Mouse (Mus musculus): ENCODE results near the gene Myb.

DNA sequence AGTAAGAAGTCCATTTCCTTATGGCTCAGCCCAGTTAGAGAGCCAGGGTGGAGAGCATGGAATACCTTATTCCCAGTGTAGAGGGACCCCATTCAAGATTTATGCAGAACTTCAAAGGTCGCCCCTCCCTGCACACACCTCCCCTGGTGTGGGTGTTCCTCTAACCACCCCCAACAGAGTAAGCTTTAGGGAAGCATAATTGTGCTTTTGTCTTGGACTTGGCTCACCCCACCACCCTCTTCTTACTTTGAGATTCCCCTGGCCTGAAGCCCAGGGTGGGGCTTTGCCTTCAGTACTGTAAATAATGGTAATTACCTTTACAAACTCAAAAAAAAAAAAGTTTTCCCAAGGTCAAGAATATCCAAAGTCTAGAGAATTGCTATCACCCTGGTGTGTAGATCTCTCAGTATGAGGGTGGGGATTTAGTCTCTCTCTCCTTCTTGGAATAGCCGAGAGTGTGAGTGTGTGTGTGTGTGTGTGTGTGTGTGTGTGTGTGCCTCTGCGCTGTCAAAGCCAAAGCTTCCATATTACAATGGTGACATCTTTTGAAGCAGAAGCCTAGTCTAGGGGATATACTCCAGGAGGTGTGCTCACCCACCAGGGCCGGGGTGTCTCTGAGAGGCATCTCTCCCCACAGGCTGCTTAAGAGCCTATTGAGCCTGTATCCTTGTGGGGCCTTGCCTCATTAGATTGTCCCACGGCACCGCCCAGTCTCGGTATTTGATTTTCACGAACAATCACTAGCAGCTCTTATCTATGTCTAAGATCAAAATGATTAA, 69.7 kb downstream of the Myb start:
- TF ChIP-seq CTCF (IDR thresholded peaks at IDR 0.05; ENCODE audit: extremely low read depth, insufficient read depth, insufficient read length, insufficient replicate concordance) (no peak), POLR2A (IDR thresholded peaks at IDR 0.05; ENCODE audit: low read depth, low read length) (no peak)
